Mouse (Mus musculus): ENCODE results near the gene Naif1. TPM values are rescaled to one million over a fixed set of nuclear protein-coding genes. Genes with fewer than 3 reads are reported as not detected.

The Naif1 gene
- total and polyA plus RNA-seq, 3 experiments = 2.7 to 6.5 (median 3.5) TPM

- no peaks in the 10 kb centered on the region for H3K27me3 ChIP-seq (replicated peaks)
- H3K27ac ChIP-seq (ENCODE audit: insufficient read depth, low read depth) = no peak overlapping the region
- H3K79me2 ChIP-seq (replicated peaks; ENCODE audit: control insufficient read depth, extremely low read depth, insufficient read depth, poor library complexity, severe bottlenecking) = peaks cover 4% of the 10 kb centered on the region; the same call in 1 of the 2 replicates
- no peak for TF ChIP-seq ETS1 (conservative IDR thresholded peaks at IDR 0.05; ENCODE audit: low read depth, low read length)
- no peak for TF ChIP-seq MYC (IDR thresholded peaks at IDR 0.05; ENCODE audit: low read depth, low read length)
- no peak for TF ChIP-seq JUN (IDR thresholded peaks at IDR 0.05; ENCODE audit: insufficient read depth, low read depth, low read length)
- TF ChIP-seq POLR2A (IDR thresholded peaks at IDR 0.05; ENCODE audit: low read depth, low read length) = no peak
- TF ChIP-seq HCFC1 (IDR thresholded peaks at IDR 0.05; ENCODE audit: low read depth, low read length) = no peak
- TF ChIP-seq MEF2A (IDR thresholded peaks at IDR 0.05; ENCODE audit: borderline replicate concordance, low read depth, low read length) = no peak
- TF ChIP-seq KAT2A (IDR thresholded peaks at IDR 0.05; ENCODE audit: insufficient replicate concordance, low read length) = no peak
- TF ChIP-seq ZMIZ1 (IDR thresholded peaks at IDR 0.05; ENCODE audit: low read depth, low read length) = no peak
- TF ChIP-seq ZNF384 (IDR thresholded peaks at IDR 0.05; ENCODE audit: low read depth, low read length) = no peak
- H3K9ac ChIP-seq (ENCODE audit: insufficient read depth, low read depth) = no peak overlapping the region
- peaks cover 7 to 30% of the 10 kb centered on the region in 2 experiments; a peak in 3 of 4 replicates for H3K4me1 ChIP-seq (ENCODE audit: control insufficient read depth in 1 of 2, insufficient read depth in 2 of 2)
- dilution Hi-C loops (cut with MboI; ENCODE audit: extremely low pct_ligation_motif_present, extremely low pct_unique_long_range_greater_than_20kb, low sequenced_read_pairs) = no loop called here
- no peak overlapping the region for H3K4me3 ChIP-seq (replicated peaks in 1 of 3; ENCODE audit: low read depth in 2 of 3, low read length in 2 of 3, poor library complexity in 1 of 3)
- H3K9me3 ChIP-seq (replicated peaks; ENCODE audit: low read length) = no peaks in the 10 kb centered on the region
- peaks cover 3 to 53% of the 10 kb centered on the region in 2 experiments for H3K36me3 ChIP-seq (replicated peaks in 1 of 2; ENCODE audit: control insufficient read depth in 1 of 2, insufficient read depth in 1 of 2, low read length in 1 of 2)
- no peak for DNase-seq (ENCODE audit: extremely low read depth)
- H3K4me2 ChIP-seq (ENCODE audit: insufficient read depth, low read depth, poor library complexity, severe bottlenecking) = no peak overlapping the region
- in situ Hi-C loops (cut with MboI; ENCODE audit: low pct_ligation_motif_present, low pct_unique_long_range_greater_than_20kb, low sequenced_read_pairs) = no loop called here
Measured at GRCm38 (mm10) chr2:32441550-32441949, 8.7 kb upstream of the Naif1 start.

DNA sequence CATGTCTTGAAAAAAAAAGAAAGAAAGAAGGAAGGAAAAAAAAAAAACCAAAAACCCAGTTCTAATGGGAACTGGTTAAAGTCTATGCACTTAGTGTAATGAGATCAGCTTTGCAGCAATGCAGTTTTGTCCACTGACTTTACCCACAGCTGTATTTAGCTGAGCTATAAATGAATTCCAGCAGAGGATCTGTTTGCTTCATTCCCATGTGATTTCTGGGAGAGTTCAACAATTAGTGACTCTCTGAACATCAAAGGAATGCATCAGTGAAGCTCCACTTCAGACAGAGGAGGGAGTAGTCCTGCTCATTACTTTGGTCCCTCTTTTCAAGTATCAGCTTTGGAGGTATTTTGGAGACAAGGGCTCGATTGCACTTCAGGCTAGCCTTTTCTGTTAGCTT lies 4.7 kb upstream of the Naif1 start:
- Histone ChIP-seq H3K9ac (ENCODE audit: insufficient read depth, low read depth) (no peak overlapping the region), H3K4me1 (ENCODE audit: control insufficient read depth in 1 of 2, insufficient read depth in 2 of 2) (peaks cover 13 to 43% of the 10 kb centered on the region in 2 experiments), H3K4me3 (replicated peaks in 1 of 3; ENCODE audit: low read depth in 2 of 3, low read length in 2 of 3, poor library complexity in 1 of 3) (no peak overlapping the region), H3K79me2 (replicated peaks; ENCODE audit: control insufficient read depth, extremely low read depth, insufficient read depth, poor library complexity, severe bottlenecking) (peaks cover 16% of the 10 kb centered on the region), H3K4me2 (ENCODE audit: insufficient read depth, low read depth, poor library complexity, severe bottlenecking) (no peak overlapping the region), H3K36me3 (replicated peaks in 1 of 2; ENCODE audit: control insufficient read depth in 1 of 2, insufficient read depth in 1 of 2, low read length in 1 of 2) (peaks cover 3 to 38% of the 10 kb centered on the region in 2 experiments), H3K9me3 (replicated peaks; ENCODE audit: low read length) (peaks cover 7% of the 10 kb centered on the region), H3K27me3 (replicated peaks) (no peaks in the 10 kb centered on the region), H3K27ac (ENCODE audit: insufficient read depth, low read depth) (no peak overlapping the region)
- dilution Hi-C loops (cut with MboI; ENCODE audit: extremely low pct_ligation_motif_present, extremely low pct_unique_long_range_greater_than_20kb, low sequenced_read_pairs) (no loop called here), in situ Hi-C loops (cut with MboI; ENCODE audit: low pct_ligation_motif_present, low pct_unique_long_range_greater_than_20kb, low sequenced_read_pairs) (no loop called here)
- DNase-seq (ENCODE audit: extremely low read depth) = no peak
- no peak for TF ChIP-seq IRF4 (IDR thresholded peaks at IDR 0.05; ENCODE audit: low read depth, low read length)
- no peak for TF ChIP-seq MYC (IDR thresholded peaks at IDR 0.05; ENCODE audit: low read depth, low read length)
- TF ChIP-seq CTCF (conservative IDR thresholded peaks at IDR 0.05 in 1 of 2, IDR thresholded peaks at IDR 0.05 in 1 of 2; ENCODE audit: low read depth in 2 of 2, low read length in 2 of 2) = no peak
- TF ChIP-seq ZNF384 (IDR thresholded peaks at IDR 0.05; ENCODE audit: low read depth, low read length) = no peak
- no peak for TF ChIP-seq JUND (conservative IDR thresholded peaks at IDR 0.05; ENCODE audit: low read depth, low read length)
- no peak for TF ChIP-seq ZC3H11A (IDR thresholded peaks at IDR 0.05; ENCODE audit: low read depth, low read length)
- TF ChIP-seq NRF1 (IDR thresholded peaks at IDR 0.05; ENCODE audit: low read depth, low read length) = no peak
- TF ChIP-seq SMC3 (IDR thresholded peaks at IDR 0.05; ENCODE audit: low read depth, low read length) = no peak
- no peak for TF ChIP-seq EP300 (IDR thresholded peaks at IDR 0.05; ENCODE audit: low read length)
- TF ChIP-seq MXI1 (IDR thresholded peaks at IDR 0.05; ENCODE audit: low read depth, low read length) = no peak
- no peak for TF ChIP-seq ETS1 (conservative IDR thresholded peaks at IDR 0.05; ENCODE audit: low read depth, low read length)
- no peak for TF ChIP-seq TCF12 (IDR thresholded peaks at IDR 0.05; ENCODE audit: low read depth, low read length)

Measured in CH12.LX (cell line).